Mouse (Mus musculus) splenic B cell, adult 2 months (primary cell): ENCODE results near the gene Calr4.

Experiments
- DNase-seq: peaks from one replicate; pipeline ENCODE4 v3.0.0-alpha.2; 2011; ENCODE audit warnings: low read depth, low spot score
- H3K27me3 ChIP-seq: 2 replicates; pipeline ENCODE4 v1.6.1; 2012; ENCODE audit warnings: mild to moderate bottlenecking, low read length, moderate library complexity, mixed read lengths; ENCODE audit not compliant: control insufficient read depth, poor library complexity, insufficient read depth, severe bottlenecking
- H3K36me3 ChIP-seq: 2 replicates; pipeline ENCODE4 v1.6.1; 2012; ENCODE audit warnings: mild to moderate bottlenecking, low read length, moderate library complexity, mixed read lengths; ENCODE audit not compliant: control insufficient read depth, poor library complexity, insufficient read depth, severe bottlenecking

The Calr4 gene

DNA sequence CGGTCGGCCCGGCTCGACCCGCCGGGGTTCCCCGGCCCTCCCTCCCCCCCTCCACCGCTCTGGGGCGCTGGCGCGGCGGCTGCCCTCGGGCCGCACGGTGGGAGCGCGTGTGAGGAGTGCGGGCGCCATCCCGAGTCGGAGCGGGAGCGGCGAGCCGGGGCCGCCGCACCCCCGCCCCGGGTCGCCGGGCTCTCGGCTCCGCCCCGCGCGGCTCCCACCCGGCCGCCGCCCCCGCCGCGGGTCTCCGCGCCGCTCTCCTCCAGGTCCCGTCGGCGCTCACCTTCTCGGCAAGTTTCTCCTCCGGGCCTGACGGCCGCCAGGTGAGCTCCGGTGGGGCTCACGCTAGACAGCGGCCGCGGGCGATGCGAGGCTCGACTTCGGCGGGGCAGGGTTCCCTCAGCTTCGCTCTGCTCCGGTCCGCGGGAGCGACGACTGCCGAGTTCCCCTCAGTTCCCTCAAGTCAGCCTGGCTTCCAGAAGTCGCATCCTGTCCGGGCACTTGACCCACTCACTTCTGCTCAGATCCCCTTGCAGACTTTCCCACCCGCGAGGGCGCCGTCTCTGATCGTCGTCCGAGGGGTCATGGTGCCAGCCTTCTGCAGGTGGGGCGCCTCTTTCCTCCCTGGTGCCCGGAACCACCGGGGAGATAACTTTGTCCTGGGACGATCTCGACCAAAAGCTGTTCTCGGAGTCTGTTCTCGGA, 46.3 kb downstream of the Calr4 start:
- no peaks in the 10 kb centered on the region for H3K27me3 ChIP-seq
- H3K36me3 ChIP-seq, result no peaks in the 10 kb centered on the region
- DNase-seq, result peak; percentile 38

DNA sequence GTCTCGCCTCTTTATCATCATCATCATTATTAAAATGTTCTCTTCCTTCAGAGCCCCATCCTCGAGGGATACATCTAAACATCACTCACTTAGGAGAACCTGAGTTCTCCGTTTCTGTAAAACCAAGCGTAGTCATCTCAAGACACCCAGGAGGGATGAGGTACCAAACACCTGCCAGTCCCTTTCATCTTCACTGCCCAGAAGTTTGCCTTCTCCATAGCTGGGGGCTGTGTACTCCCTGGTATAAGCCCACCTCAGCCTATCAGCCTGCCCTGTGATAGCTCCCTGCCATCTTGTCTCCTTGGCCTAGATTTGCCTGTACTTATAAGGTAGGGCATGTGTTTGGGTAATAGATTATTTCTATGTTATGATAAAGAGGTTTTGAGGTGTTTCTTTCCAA, 46.9 kb downstream of the Calr4 start:
- DNase-seq, result no peak
- H3K36me3 ChIP-seq, result no peaks in the 10 kb centered on the region
- no peaks in the 10 kb centered on the region for H3K27me3 ChIP-seq

DNA sequence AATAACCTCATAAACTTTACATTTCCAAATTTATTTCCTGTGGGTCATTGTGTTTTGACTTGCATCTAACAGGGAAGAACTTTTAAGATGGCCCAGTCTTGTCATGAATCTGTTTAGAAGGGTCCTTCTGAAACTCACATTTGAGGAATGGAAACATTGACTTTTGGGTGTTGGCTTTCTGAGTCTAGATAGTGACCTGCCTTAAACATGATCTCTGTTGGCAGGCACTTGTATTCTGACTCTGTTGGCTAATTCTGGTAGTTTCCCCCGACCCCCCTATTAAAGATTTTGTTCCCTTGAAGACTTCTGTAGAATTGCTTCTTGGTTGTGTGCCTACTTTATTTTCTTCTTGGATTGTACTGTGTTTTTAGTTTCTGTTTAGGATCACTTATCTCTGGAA, 47.7 kb downstream of the Calr4 start:
- Histone ChIP-seq H3K36me3 (no peaks in the 10 kb centered on the region), H3K27me3 (no peaks in the 10 kb centered on the region)
- peak; percentile 32 for DNase-seq

DNA sequence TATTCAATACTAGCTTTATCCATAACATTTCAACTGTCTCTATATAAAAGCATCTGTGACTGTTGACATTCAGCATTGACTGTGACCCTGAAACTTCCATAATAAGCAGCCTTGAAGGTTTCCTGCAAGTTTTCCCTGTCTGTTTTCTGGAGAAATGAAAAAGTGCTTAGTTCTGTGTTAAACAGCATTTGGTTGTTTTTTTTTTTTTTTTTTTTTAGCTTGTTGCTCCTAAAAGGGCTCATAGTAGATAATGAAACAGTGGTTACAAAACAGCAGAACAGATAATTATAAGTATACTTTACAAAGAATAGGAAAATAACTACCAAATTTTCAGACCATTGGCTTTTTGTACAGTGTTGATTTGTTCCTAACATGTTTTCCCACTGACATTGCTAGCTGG, 60.3 kb downstream of the Calr4 start:
- DNase-seq, result no peak
- no peaks in the 10 kb centered on the region for H3K27me3 ChIP-seq
- H3K36me3 ChIP-seq, result peaks cover 3% of the 10 kb centered on the region; the same call in 1 of the 2 replicates

DNA sequence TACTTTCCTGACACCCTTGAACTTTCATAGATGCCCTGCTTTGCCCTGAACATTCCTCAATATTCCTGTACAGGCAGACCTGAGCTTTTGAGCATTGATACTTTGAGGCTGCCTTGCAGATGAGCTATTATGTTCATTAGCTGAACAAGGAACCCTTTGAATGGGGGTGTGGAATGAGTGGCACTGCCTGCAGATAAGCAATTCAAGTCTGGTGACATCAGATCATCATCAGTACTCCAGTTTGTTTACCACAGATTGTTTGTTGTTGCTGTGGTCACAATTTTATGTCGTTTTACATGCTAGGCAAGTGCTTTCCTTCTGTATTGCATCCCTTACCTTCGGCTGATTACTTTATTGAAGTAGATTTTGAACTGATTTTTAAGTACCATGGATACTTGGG, 62.2 kb downstream of the Calr4 start:
- DNase-seq, result no peak
- H3K27me3 ChIP-seq, result no peaks in the 10 kb centered on the region
- H3K36me3 ChIP-seq, result peaks cover 3% of the 10 kb centered on the region; the same call in 1 of the 2 replicates

DNA sequence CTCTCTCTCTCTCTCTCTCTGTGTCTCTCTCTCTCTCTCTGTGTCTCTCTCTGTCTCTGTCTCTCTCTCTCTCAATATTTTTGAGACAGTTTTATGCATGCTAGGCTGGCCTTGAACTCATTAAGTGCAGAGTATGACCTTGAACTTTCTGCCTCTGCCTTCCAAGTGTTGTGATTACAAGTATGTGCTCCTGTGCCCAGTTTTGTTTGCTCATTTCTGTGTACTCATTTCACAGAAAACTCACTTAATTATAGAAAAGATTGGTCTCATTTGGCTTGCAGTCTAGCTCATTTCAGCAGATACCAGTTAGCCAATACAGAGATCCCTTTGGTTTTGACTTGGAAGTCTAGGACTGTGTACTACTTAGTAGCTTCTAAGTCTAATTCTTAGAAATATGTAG, 64.9 kb downstream of the Calr4 start:
- Histone ChIP-seq H3K36me3 (peaks cover under 1% of the 10 kb centered on the region; the same call in 1 of the 2 replicates), H3K27me3 (no peaks in the 10 kb centered on the region)
- no peak for DNase-seq
